ENCODE assay signal across 19 mouse cellular contexts in genomic region chr4:134400206-134400605, GRCm38 (mm10). TPM values are rescaled to one million over a fixed set of nuclear protein-coding genes. Genes with fewer than 3 reads are reported as not detected.
DNase-seq lines count a peak whose midpoint lies in the region; ATAC-seq and TF ChIP-seq lines count a peak whose summit lies in the region.
"Had no signal": no experiment of that assay in that cellular context is flagged by ENCODE, and none has a peak within 500 bp of the region (broad histone marks: within the 10 kb centered on the region; RNA-seq: fewer than 3 reads in every experiment).

No protein-coding gene starts in this region.

- H3K27me3 ChIP-seq in liver, embryonic 11.5 days (replicated peaks; ENCODE audit: control insufficient read depth, insufficient read depth, low read length), result no peaks in the 10 kb centered on the region
- no peaks in the 10 kb centered on the region for H3K27me3 ChIP-seq in forebrain, embryonic 14.5 days (replicated peaks; ENCODE audit: control insufficient read depth, insufficient read depth, low read length)
- no peaks in the 10 kb centered on the region for H3K27me3 ChIP-seq in midbrain, embryonic 15.5 days (replicated peaks)
- no peaks in the 10 kb centered on the region for H3K27me3 ChIP-seq in cerebellum, adult 2 months (ENCODE audit: control insufficient read depth, insufficient read depth, low read length)
- H3K27me3 ChIP-seq: embryonic facial prominence, embryonic 12.5 days; Patski had no signal

- peak overlapping the region; percentile 92; the same call in 1 of the 2 replicates for H3K4me2 ChIP-seq in liver, embryonic 11.5 days
- peak overlapping the region; percentile 67 for H3K4me2 ChIP-seq in forebrain, embryonic 14.5 days (ENCODE audit: low read length)
- peak overlapping the region; percentile 78 for H3K4me2 ChIP-seq in midbrain, embryonic 15.5 days

- DNase-seq in liver, embryonic 11.5 days (ENCODE audit: low spot score), result no peak
- no peak for DNase-seq in liver
- DNase-seq in brain, embryonic 14.5 days (ENCODE audit: low read depth), result peak; percentile 79
- peak; percentile 66 for DNase-seq in forebrain, embryonic 14.5 days (ENCODE audit: low spot score)
- no peak for DNase-seq in cerebellum, adult 2 months
- DNase-seq in frontal cortex, adult 2 months (ENCODE audit: extremely low spot score in 1 of 2, low spot score in 1 of 2), result no peak
- no peak for DNase-seq in layer of hippocampus, postnatal 10 days (ENCODE audit: low spot score in 2 of 2)
- DNase-seq: cerebellum, adult 9-11 months; gastrocnemius, postnatal 25 days; heart, postnatal 36 days; kidney, adult 2 months; spleen, adult 18-20 months; thymus, postnatal 36 days had no signal

- no peak for ATAC-seq in liver, embryonic 11.5 days (replicated peaks; ENCODE audit: low FRiP score)
- ATAC-seq in forebrain, embryonic 14.5 days, result no peak
- no peak for ATAC-seq in midbrain, embryonic 15.5 days (replicated peaks)
- ATAC-seq: Patski had no signal

- H3K4me1 ChIP-seq in liver, embryonic 11.5 days (replicated peaks; ENCODE audit: control insufficient read depth, insufficient read depth, low read length), result peaks cover 24% of the 10 kb centered on the region
- peaks cover 23% of the 10 kb centered on the region for H3K4me1 ChIP-seq in forebrain, embryonic 14.5 days (ENCODE audit: control insufficient read depth, insufficient read depth, low read length)
- H3K4me1 ChIP-seq in midbrain, embryonic 15.5 days, result peaks cover 51% of the 10 kb centered on the region
- peaks cover 7% of the 10 kb centered on the region for H3K4me1 ChIP-seq in cerebellum, adult 2 months (ENCODE audit: control insufficient read depth, insufficient read depth, low read length)

- WGBS in liver, embryonic 11.5 days, result 44% methylated on average over 5 of the region's 5 CpGs
- 7% methylated on average over 5 of the region's 5 CpGs for WGBS in forebrain, embryonic 14.5 days
- WGBS in midbrain, embryonic 15.5 days, result 21% methylated on average over 5 of the region's 5 CpGs
- 39% methylated on average over 5 of the region's 5 CpGs for WGBS in cerebellum, adult 2 months

- no peak overlapping the region for H3K27ac ChIP-seq in liver, embryonic 11.5 days (ENCODE audit: low read depth, low read length)
- no peak overlapping the region for H3K27ac ChIP-seq in forebrain, embryonic 14.5 days (ENCODE audit: low read depth, low read length)
- peak overlapping the region; percentile 88 for H3K27ac ChIP-seq in midbrain, embryonic 15.5 days
- no peak overlapping the region for H3K27ac ChIP-seq in cerebellum, adult 2 months (ENCODE audit: insufficient read depth, low read length)
- H3K27ac ChIP-seq: embryonic facial prominence, embryonic 12.5 days; stomach, postnatal 0 days had no signal

- H3K4me3 ChIP-seq in liver, embryonic 11.5 days (ENCODE audit: low read depth, low read length), result no peak overlapping the region
- no peak overlapping the region for H3K4me3 ChIP-seq in forebrain, embryonic 14.5 days (ENCODE audit: low read depth, low read length)
- peak overlapping the region; percentile 41 for H3K4me3 ChIP-seq in midbrain, embryonic 15.5 days
- no peak overlapping the region for H3K4me3 ChIP-seq in cerebellum, adult 2 months (replicated peaks; ENCODE audit: insufficient read depth, low read depth, low read length)

- no peak for TF ChIP-seq POLR2A in brain, embryonic 14.5 days (IDR thresholded peaks at IDR 0.05; ENCODE audit: borderline replicate concordance, extremely low read depth, insufficient read depth, insufficient read length, poor library complexity, severe bottlenecking)
- TF ChIP-seq POLR2A in cerebellum, adult 2 months (IDR thresholded peaks at IDR 0.05; ENCODE audit: borderline replicate concordance, insufficient read depth, low read length), result no peak

- no peaks in the 10 kb centered on the region for H3K9me3 ChIP-seq in liver, embryonic 11.5 days (ENCODE audit: control insufficient read depth, low read length)
- H3K9me3 ChIP-seq in forebrain, embryonic 14.5 days (replicated peaks; ENCODE audit: control insufficient read depth, low read length), result no peaks in the 10 kb centered on the region
- H3K9me3 ChIP-seq in midbrain, embryonic 15.5 days, result no peaks in the 10 kb centered on the region
- H3K9me3 ChIP-seq: embryonic facial prominence, embryonic 12.5 days; limb, embryonic 10.5 days had no signal

- TF ChIP-seq CTCF in brain, embryonic 14.5 days (IDR thresholded peaks at IDR 0.05; ENCODE audit: borderline replicate concordance, extremely low read depth, insufficient read depth, insufficient read length), result no peak
- no peak for TF ChIP-seq CTCF in cerebellum, adult 2 months (IDR thresholded peaks at IDR 0.05; ENCODE audit: borderline replicate concordance, insufficient read depth, low read depth, low read length)

- H3K9ac ChIP-seq in liver, embryonic 11.5 days (ENCODE audit: low read depth, low read length), result no peak overlapping the region
- no peak overlapping the region for H3K9ac ChIP-seq in forebrain, embryonic 14.5 days (ENCODE audit: low read length)
- H3K9ac ChIP-seq in midbrain, embryonic 15.5 days, result no peak overlapping the region
- H3K9ac ChIP-seq: embryonic facial prominence, embryonic 12.5 days had no signal

- H3K36me3 ChIP-seq in liver, embryonic 11.5 days (ENCODE audit: control insufficient read depth, insufficient read depth, low read length), result no peaks in the 10 kb centered on the region
- no peaks in the 10 kb centered on the region for H3K36me3 ChIP-seq in forebrain, embryonic 14.5 days (ENCODE audit: control insufficient read depth, insufficient read depth, low read length)
- no peaks in the 10 kb centered on the region for H3K36me3 ChIP-seq in midbrain, embryonic 15.5 days (replicated peaks)
- H3K36me3 ChIP-seq: embryonic facial prominence, embryonic 12.5 days had no signal

RNA-seq across cellular contexts. Expression of gene Pafah2, which starts 4.1 kb away (rescaled TPM):
- polyA plus RNA-seq in liver, embryonic 11.5 days (2014; fragmentation: Nextera tagmentation; extraction: Ambion mirVana), result 7.9 and 8.5 TPM in 2 replicates
- 14.0 and 14.6 TPM in 2 replicates for polyA plus RNA-seq in brain, embryonic 14.5 days (2012; rRNA removed)
- polyA plus RNA-seq in forebrain, embryonic 14.5 days (2014; fragmentation: Nextera tagmentation; extraction: Ambion mirVana), result 7.6 and 9.8 TPM in 2 replicates
- polyA plus RNA-seq in midbrain, embryonic 15.5 days (2015; fragmentation: Nextera tagmentation; extraction: Ambion mirVana), result 7.7 and 8.0 TPM in 2 replicates
- polyA plus RNA-seq in cerebellum, adult 2 months (2012; rRNA removed), result 7.1 and 8.9 TPM in 2 replicates
- 11.4 and 12.4 TPM in 2 replicates for polyA plus RNA-seq in frontal cortex, adult 2 months (2012; rRNA removed)
- total RNA-seq in layer of hippocampus, postnatal 10 days (2021), result 10 to 100 TPM; 11.5 to 13.1 TPM

RNA-seq across cellular contexts. Expression of gene Extl1, which starts 16.6 kb away (rescaled TPM):
- 0.42 and 0.67 TPM in 2 replicates for polyA plus RNA-seq in liver, embryonic 11.5 days (2014; fragmentation: Nextera tagmentation; extraction: Ambion mirVana)
- 0.32 and 0.40 TPM in 2 replicates for polyA plus RNA-seq in brain, embryonic 14.5 days (2012; rRNA removed)
- polyA plus RNA-seq in forebrain, embryonic 14.5 days (2014; fragmentation: Nextera tagmentation; extraction: Ambion mirVana), result 0.14 and 0.25 TPM in 2 replicates
- 0.59 and 0.62 TPM in 2 replicates for polyA plus RNA-seq in midbrain, embryonic 15.5 days (2015; fragmentation: Nextera tagmentation; extraction: Ambion mirVana)
- polyA plus RNA-seq in cerebellum, adult 2 months (2012; rRNA removed), result 10.3 and 13.0 TPM in 2 replicates
- 30.3 and 32.1 TPM in 2 replicates for polyA plus RNA-seq in frontal cortex, adult 2 months (2012; rRNA removed)
- 10 to 100 TPM; 26.2 to 27.5 TPM for total RNA-seq in layer of hippocampus, postnatal 10 days (2021)

RNA-seq across cellular contexts. Expression of gene Slc30a2, which starts 57.2 kb away (rescaled TPM):
- not detected in 2 replicates for polyA plus RNA-seq in liver, embryonic 11.5 days (2014; fragmentation: Nextera tagmentation; extraction: Ambion mirVana)
- 0.05 TPM in 1 of 2 replicates, not detected in the other for polyA plus RNA-seq in brain, embryonic 14.5 days (2012; rRNA removed)
- polyA plus RNA-seq in forebrain, embryonic 14.5 days (2014; fragmentation: Nextera tagmentation; extraction: Ambion mirVana), result 0.05 and 0.06 TPM in 2 replicates
- polyA plus RNA-seq in midbrain, embryonic 15.5 days (2015; fragmentation: Nextera tagmentation; extraction: Ambion mirVana), result 0.22 and 0.23 TPM in 2 replicates
- 0.13 and 0.20 TPM in 2 replicates for polyA plus RNA-seq in cerebellum, adult 2 months (2012; rRNA removed)
- polyA plus RNA-seq in frontal cortex, adult 2 months (2012; rRNA removed), result 0.29 and 0.58 TPM in 2 replicates
- total RNA-seq in layer of hippocampus, postnatal 10 days (2021), result not detected
- polyA plus RNA-seq: limb, embryonic 10.5 days; macrophage; Patski had no signal

Comparison
In these comparisons a context has a peak if more than half of its experiments do, and no peak if none do; other contexts are left out.
1. DNase-seq: peak in brain, embryonic 14.5 days (single experiment) and forebrain, embryonic 14.5 days (single experiment); none in liver, embryonic 11.5 days (single experiment), liver (single experiment), cerebellum, adult 2 months (0 of 2), frontal cortex, adult 2 months (0 of 2) and layer of hippocampus, postnatal 10 days (0 of 2).
2. Peak in every context shown above with its lines, with median percentiles within 50 percentile points of each other: H3K4me2 ChIP-seq.